Mouse (Mus musculus) lung, postnatal 10 days (tissue): Measurements from ENCODE around the gene Cfl1.
"Not testable (repeated sequence)": the region's sequence is repeated elsewhere in the genome, so short reads cannot be mapped to it uniquely, and the experiment has no call there.

Experiments
- DNase-seq: peaks from one replicate; pipeline ENCODE4 v3.0.0; 2021

The Cfl1 gene

DNA sequence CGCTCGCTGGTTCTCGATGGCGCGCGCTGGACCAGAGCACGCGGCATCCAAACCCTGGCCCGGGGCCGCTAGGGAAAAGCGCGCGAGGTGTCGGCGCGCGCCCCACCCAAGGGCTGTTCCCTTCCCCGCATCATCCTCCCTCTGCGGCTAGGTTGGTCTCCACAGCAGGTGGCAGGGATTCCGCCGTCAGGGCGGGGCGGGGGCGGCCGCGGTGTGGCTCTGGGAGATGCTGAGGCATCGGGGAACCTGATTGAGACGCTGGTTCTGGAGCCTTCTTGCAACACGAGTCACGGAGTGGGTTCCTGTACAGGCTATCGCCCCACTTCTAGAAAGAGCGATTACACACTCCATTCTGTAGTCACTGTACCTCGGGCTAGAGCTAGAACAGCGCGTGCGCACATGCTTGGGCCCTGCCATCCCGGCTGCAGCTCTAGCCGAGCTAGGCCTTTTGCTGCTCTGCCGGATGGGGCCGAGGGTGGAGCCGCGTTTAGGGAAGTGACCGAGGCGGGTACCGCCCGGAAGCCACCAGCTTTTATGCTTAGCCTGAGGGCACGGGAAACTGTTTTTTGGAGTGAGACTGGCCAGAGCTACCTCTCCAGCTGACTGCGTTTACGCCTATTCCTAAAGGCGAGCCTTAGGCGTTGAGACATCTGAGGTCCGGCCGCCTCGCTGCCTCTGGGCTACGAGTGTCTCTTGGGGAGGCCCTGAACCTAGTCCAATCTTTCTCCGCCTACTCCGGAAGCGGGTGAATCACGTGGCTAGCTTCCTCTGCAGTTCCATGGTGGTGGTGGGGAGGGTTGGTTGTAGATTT is 848 bp downstream of the Cfl1 start:
- peak; percentile 93 for DNase-seq

DNA sequence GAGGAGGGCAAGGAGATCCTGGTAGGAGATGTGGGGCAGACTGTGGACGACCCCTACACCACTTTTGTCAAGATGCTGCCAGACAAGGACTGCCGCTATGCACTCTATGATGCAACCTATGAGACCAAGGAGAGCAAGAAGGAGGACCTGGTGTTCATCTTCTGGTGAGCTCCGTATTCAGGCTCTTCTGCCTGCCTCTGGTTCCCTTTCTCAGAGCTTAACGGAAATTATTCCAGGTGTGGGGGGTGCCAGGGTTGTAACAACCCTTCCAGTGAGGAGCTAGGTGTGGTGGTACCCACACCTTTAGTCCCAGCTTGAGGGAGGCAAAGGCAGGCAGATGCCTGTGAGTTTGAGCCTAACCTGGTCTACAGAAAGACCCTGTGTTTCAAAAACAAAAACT is 2.4 kb downstream of the Cfl1 start:
- DNase-seq = no peak

DNA sequence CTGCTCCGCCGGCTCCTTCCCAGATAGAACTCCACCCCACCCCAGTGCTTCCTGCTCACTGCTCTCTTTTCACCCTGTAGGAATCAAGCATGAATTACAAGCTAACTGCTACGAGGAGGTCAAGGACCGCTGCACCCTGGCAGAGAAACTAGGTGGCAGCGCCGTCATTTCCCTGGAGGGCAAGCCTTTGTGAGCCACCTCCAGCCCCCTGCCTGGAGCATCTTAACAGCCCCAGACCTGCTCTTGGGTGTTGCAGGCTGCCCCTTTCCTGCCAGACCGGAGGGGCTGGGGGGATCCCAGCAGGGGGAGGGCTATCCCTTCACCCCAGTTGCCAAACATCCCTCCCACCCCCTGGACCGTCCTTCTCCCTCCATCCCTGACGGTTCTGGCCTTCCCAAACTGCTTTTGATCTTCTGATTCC is 3.1 kb downstream of the Cfl1 start:
- DNase-seq = not testable (repeated sequence)

DNA sequence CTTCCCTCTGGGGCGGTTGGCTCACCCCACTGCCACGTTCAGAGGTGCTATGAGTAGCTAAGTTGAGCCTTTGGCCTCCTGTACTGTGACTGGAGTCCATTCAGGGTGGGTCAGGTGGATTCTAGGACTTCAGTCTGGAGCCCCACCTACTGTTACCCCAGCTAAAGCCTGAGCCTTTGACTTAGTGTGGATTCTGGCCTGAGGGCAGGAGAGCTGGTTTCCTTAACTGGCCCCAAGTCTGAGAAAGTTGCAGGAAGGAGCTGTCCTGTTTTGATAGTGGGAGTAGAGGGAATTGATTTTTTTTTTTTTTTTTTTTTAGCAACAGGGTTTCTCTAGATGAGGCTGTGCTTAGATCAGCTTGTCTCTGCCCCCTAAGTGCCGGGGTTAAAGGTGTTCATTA is 4.1 kb downstream of the Cfl1 start:
- DNase-seq = no peak

DNA sequence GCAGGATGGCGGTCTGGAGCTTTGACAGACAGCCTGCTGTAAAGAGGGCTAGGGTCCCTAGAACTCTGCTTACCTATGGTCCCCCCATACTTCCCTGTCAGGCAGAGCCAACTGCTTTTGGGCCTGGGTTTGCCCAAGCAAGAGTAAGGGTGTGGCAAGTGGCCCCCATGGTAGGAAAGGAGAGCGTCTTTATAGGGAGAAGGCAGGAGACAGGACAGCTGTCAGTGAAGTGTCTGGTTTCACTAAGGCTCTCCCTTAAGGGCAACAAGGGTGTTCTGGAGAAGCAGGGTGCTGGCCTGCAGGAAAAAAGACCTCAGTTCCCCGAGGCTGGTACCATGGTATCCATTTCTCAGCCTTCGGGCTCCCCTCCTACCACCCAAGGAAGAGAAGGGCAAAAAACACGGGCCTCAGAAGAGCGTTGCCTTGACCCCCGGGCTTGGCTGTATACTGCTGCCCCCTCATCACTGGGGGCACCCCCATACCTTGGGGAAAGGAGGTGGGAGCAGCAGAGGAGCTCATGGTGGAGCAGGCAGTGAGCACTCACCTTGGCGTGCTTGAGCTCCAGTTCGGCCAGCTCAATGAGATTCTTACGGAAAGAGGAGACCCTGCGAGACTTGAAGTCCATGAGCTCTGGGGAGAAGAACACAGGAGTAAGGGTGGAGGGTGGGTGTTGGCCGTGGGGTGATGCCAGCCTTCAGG is 5.2 kb downstream of the Cfl1 start:
- DNase-seq = no peak

DNA sequence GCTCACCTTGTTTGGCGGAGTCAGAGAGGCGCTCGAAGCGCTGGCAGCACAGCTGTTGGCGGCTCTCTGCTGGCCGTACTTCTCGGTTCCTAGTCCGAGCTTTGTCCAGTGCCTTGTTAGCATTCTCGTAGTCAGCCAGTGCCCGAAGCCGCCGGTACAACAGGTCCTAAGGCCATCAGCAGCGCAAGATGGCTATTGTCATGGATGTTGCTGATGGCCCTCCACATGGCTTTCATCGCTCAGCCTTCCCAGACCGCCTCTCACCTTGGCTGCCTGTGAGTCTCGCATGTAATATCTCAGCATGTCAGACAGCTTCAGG is 5.8 kb downstream of the Cfl1 start:
- no peak for DNase-seq

DNA sequence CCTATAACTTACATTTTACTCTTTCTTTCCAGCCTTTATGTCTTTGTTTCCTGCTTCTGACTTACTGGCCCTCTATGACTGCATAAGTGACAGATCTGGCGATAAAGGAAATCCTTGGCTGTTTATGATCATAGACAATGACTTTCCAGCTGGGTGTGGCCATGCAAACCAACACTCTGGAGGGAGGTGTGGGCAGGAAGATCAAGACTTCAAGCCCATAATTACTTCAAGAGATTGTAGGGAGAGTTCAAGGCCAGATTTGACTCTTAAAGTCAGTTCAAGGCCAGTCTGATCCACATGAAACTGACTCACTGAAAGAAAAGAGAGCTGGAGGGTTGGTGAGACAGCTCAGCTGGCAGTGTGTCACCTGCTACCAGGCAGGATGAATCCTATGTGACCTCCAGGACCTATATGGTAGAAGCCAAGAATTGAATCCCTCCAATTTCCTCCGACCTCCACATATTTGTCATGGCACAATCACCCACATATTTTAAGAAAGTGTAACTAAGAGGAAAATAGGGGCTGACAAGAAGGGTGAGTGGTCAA is 10.1 kb downstream of the Cfl1 start:
- DNase-seq = no peak

DNA sequence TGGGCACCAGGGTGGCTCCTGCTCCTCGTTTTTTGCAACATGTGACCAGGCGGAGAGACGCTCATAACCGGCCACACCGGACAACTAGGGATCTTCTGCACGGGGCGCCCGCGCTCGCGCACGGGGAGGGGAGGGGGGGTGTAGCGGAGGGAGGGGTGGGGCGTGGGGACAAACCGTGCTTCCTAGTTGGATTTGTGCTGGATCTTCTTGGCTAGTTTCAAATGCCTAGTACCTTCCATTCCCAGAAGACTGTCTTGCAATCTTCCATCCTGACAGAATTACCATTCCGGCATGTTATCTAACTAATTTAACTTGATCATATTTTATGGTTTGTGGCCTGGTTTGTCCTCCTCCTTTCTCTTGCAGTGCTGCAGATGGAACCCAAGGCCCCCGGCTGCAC is 13.4 kb downstream of the Cfl1 start, which contains the start of gene 1700020D05Rik:
Gene 1700020D05Rik (minus strand): TSS at position 101 of the 400 bp plus-strand sequence.
- no peak for DNase-seq

DNA sequence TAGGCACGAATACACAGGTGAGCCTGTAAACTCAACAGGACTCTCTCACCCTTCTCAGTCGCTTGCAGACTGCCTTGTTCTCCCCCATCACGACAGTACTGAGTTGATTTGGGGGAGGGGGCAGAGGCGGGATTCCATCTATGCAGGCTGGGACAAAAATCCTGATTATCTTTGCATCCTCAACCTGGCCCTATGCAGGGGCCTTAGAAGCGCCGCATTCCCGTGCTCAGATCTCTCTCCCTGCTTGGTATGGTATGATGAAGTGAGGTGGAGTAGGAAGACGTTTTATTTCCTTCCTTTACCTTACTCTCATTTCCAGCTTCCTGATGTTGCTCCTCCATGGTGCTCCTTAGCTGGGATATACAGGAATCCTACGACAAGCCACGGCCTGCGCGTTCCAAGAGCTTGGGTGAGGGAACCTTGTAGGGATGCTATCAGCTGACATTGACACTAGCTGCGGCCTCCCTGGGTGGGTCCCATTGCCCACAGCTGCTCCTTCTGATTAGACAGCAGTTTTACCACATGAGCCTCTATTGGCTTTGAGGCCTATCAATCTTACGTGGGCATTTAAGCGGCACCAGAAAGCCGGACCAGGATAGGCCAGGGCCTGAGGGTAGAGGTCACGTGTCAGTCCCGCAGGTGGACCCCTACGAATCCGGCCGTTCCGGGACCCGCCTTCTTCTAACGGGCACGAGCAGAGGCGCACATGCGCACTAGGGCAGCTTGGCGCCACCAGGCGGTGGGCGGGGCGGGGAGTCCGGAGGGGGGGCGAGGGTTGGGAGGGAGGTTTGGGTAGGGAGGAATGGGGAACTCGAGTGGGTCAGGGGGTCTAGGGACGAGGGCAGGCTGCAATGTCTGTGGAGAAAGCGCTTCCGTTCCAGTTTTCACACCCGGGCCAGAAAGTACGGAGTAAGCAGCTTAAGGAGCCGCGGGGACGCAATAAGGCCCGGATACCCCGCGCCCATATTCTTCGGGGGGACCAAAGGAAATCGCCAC is 20.1 kb downstream of the Cfl1 start, which contains the start of gene Snx32:
Gene Snx32 (minus strand): TSS at position 508 of the 996 bp plus-strand sequence.
- DNase-seq = peak; percentile 98

DNA sequence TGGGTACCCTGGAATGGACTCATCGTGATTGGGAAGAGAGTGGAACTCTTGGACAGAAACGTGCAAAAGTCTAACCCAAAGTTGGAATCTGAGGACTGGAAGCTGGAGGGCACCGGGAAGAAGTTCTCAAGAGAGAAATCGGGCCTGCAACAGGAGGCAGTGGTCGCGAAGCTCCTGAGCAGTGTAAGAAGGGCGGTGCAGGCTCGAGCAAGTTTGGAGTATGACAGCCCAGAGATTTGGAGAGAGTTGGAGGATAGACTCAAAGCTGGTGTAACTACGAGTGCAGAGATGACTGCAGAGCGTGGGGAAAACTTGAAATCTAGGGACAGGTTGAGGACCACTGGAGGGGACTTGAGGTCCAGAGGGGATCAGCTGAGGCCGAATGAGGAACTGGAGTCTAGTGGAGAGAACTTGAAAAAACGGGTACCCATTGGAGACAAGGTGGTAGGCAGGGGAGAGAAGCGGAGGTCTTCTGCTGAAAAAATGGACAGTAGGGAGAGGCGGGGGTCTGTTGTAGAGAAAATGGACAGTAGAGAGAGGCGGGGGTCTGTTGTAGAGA is 20.9 kb downstream of the Cfl1 start:
- no peak for DNase-seq

DNA sequence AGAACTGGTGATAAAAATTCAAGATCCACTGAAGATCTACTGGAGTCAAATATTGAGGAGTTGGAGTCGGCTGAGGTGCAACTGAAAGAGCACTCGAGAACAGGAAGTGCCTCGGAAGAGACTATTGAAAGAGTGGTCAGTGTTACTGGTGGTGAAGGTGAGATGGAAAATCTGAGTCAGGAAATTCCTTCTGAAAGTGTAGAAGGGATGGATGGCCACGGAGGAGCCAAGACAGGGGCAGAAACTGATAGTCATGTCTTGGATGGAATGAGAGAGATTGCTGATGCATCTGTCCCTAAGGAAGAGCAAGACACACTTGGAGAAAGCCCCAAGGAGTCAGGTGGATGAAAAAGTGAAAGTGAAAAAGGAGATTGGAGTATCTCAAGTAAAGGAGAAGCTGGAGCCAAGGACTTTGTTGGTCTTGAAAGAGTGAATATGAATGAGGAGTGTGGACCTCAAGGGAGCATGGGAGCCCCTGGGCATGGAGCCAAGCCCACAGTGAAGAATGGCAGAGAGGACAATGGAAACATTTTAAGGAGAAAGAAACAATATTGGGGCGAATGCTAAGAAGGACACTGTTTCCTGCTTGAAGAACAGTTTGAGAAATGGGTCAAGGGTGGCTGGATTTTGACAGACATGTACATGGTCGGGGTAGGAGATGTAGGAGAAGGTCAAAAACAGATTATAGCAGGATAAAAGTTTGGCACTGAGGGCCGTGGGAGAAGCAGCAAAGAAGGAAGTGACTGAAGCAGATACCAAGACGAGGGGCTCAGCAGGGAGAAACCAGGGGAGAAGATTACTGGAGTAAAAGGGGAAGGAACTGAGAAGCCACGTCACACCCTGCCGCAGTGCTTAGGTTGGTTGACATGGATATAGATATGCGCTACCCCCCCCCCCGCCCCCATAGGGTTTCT is 22.1 kb downstream of the Cfl1 start:
- no peak for DNase-seq

DNA sequence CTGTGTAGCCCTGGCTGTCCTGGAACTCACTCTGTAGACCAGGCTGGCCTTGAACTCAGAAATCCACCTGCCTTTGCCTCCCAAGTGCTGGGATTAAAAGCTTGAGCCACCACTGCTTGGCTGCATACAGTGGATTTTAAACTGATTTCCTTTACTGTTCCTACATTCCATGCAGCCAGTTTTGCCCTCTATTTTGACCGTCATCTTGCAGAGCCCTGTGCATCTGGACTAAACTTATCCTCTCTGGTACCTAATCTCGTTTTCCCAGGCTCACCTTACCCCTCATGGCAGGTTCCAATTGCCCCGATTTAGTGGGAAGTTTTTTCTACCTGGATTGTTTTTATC is 22.7 kb downstream of the Cfl1 start:
- DNase-seq = no peak

DNA sequence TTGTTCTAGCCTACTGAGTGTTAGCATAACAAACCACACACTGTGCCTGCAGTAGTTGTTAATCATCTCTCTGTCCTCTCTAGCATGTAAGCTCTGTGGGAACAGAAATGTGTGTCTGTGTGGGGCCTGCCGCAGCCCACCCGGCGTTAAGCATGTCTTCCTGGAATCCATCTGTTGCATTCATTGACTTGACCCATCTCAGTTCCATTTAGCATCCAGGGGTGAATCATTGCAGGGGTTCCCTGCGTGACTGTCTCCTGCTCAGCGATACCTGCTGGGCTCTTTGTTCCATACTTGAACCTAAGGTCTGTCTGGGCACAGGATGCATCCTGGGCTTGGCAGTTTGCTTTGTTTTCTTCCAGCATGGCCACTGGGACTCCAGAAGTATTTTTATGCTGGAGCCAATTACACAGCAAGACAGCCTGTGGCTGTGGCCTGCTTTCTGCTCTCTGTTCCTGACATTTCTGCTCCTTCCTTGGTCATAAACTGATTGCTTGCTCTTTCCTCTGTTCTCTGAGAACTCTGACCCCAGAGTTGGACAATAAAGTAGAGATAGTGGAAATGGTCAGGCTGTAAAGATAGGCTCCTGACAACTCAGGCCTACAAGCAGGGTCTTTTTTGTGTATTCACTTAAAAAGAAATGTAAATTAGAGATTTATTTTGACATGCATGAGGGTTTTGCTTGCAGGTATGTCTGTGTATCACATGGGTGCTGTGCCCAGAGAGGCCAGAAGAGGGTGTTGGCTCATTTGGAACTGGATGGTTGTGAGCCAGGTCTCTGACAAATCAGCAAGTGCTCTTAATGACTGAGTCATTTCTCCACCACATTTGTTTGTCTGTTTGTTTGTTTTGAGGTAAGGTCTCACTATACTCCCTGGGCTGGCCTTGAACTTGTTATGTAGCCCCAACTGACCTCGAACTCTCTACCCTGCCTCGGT is 25.9 kb downstream of the Cfl1 start:
- no peak for DNase-seq

DNA sequence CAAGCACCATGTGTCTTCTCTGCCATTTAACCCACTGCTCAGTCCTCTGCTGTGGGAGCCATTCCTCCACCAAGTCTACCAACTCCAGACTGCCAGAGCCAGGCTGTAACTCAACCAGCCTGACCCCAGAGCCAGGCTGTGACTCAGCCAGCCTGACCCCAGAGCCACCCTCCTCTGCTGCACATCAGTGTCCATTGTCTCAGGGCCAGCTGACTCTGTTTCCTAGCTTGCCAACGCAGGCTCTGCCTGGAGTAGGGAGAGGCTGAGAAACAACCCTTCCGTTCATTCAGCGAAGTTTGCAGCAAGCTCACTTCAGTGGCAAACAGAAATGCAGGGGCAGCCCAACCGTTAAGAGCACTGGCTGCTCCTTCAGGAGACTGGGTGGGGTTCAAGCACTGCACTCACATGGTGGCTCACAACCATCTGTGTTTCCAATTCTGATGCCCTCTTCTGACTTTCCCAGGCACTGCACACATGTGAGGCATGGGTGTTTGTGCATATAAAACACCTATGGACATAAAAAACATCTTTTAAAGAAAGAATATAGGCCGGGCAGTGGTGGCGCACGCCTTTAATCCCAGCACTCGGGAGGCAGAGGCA is 26.8 kb downstream of the Cfl1 start:
- DNase-seq = no peak

DNA sequence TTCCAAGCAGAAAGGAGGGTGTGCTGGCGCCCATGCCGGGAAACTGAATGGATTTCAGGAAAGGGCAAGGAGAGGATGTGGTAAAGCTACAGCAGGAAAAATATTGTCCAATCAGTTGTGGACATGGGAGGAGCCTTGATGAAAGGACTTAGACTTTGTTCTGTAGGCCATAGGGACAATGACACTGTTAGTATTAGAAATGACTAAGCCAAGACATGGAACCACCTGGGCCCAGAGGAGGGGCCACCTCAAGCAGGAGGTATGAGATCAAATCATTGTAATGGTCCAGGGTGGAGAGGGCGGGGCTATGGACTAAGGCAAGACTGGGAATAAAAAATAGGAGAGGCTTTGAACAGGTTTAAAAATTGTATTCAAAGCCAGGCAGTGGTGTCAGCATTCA is 28.5 kb downstream of the Cfl1 start:
- no peak for DNase-seq

DNA sequence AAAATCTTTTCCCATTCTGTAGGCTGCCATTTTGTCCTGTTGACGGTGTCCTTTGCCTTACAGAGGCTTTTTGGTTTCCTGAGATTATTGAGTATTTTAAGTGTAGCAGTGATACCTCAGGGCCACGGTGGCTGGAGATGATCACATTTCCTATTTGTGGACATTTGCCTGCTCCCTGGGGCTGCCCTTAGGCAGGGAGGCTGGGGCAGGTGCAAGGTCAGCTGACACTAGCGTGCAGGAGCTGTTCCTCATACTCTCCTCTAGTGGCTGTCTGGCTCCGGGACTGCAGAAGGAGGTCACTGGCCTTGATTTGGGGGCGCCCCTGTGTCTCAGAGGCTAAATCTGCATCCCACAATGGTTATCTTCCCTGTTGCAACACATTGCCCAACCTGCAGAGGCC is 34.9 kb downstream of the Cfl1 start:
- no peak for DNase-seq

DNA sequence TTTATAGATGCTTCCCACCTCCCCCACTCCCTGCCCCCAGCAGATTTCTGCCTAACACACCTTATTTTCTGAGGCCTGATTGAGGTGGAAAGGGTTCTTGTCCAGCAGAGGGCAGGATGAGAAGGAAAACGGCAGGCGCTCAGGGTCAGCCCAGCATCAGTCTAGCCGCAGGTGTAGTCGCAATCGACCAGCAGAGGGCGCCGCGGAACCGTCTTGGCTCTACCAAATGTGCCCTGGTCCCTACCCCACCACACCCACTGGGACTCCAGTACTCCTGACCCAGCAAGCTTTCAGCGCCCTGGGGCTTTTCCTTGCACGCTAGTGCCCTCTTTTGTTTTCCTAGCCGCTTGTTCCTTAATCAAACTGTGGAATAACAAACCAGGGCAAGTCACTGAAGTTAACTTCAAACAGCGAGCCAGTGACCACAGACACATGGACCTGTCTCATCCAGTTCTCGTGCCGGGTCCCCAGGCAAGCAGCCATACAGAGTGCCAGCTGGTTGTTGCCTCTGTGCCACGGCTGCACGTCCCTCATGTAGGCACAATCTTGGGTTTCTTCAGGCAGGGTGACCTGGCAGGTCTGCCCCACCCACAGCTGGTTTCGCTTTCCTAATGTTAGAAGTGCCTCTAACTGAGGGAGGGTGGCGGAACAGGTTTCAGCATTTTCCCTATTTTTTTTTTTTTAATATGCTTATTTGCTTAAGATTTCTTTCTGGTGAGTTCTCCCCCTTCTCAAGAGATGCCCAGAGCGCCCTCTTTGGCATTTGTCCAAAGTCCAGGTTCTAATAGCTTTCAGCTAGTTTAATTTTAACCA is 39.3 kb downstream of the Cfl1 start:
- DNase-seq = peak; percentile 98

DNA sequence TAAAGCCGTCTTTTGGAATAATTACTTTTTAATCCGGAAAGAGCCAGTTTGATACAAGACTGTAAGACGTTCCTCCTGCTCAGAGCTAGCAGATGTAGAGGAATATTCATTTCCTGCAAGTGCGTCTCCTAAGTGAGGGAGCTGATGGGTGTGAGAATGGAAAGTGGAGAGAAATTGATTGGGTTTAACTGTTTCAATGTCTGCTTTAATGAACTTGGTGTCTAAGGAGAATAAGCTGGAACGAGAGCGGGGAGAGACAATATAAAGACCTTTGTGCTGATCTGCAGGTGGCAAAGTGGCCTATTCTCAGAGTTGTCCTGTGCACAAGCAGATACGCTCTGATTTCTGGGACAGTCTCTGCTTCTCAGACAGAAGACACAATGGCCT is 39.9 kb downstream of the Cfl1 start:
- DNase-seq = no peak

DNA sequence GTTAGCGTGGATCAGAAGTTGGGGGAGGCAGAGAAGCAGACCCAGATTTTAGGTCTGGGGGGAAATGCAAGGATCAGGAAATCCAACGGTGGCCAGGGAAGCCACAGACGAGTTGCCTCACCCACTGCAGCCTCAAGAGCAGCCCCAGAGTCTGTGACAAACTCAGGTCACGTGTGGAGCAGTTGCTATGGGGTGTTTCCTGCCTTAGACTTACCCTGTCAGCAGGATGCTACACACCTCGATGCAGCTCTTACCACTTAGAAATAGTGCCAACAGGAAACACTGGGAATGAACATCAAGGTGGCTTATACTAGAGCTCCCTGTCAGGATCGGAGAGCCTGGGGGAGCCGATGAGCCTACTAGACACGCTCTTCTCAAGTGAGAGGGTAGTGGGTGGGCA is 42.3 kb downstream of the Cfl1 start:
- DNase-seq = no peak
